Mouse (Mus musculus) lung, embryonic 15.5 days (tissue): ENCODE measurements around the gene Aldh4a1. TPM values are rescaled to one million over a fixed set of nuclear protein-coding genes. Genes with fewer than 3 reads are reported as not detected.

Experiments
- ATAC-seq: fragments of 200-750 bp; cut with Nextera tagmentation; 2 replicates; pipeline ENCODE4 v1.8.0; 2017; ENCODE audit warnings: moderate number of reproducible peaks, borderline replicate concordance; ENCODE audit not compliant: low FRiP score, low TSS enrichment; ENCODE audit errors: extremely low read depth
- H3K27ac ChIP-seq: fragments of 300-500 bp; sonication (generic); 2 replicates; pipeline ENCODE4 v1.5.1; 2015; ENCODE audit warnings: moderate library complexity, mild to moderate bottlenecking, inconsistent platforms
- H3K27me3 ChIP-seq: fragments of 300-500 bp; sonication (generic); 2 replicates; pipeline ENCODE4 v1.6.1; 2015; ENCODE audit warnings: inconsistent platforms
- H3K36me3 ChIP-seq: fragments of 300-500 bp; sonication (generic); 2 replicates; pipeline ENCODE4 v1.6.1; 2015; ENCODE audit warnings: inconsistent platforms
- H3K4me1 ChIP-seq: fragments of 300-500 bp; sonication (generic); 2 replicates; pipeline ENCODE4 v1.6.1; 2015; ENCODE audit warnings: inconsistent platforms
- H3K4me2 ChIP-seq: fragments of 300-500 bp; sonication (generic); 2 replicates; pipeline ENCODE4 v1.6.1; 2015; ENCODE audit warnings: inconsistent platforms, mild to moderate bottlenecking, moderate library complexity
- H3K4me3 ChIP-seq: fragments of 300-500 bp; sonication (generic); 2 replicates; pipeline ENCODE4 v1.5.1; 2015; ENCODE audit warnings: mild to moderate bottlenecking, inconsistent platforms
- H3K9ac ChIP-seq: fragments of 300-500 bp; sonication (generic); 2 replicates; pipeline ENCODE4 v1.6.1; 2015; ENCODE audit warnings: inconsistent platforms
- H3K9me3 ChIP-seq: fragments of 300-500 bp; sonication (generic); 2 replicates; pipeline ENCODE4 v1.6.1; 2016; ENCODE audit warnings: inconsistent platforms
- WGBS: fragments of 180-500 bp; shearing (Covaris S2); methylation state at CpG from one replicate; pipeline ENCODE4 v1.1.7; 2015; 5-methylcytosine and 5-hydroxymethylcytosine counted together
- polyA plus RNA-seq: library from polyadenylated mRNA; unstranded; fragments of >200 nt; fragmentation: Nextera tagmentation; extraction: Ambion mirVana; gene quantifications from 2 replicates; pipeline ENCODE4 v1.2.1, GENCODE M21; 2015

The Aldh4a1 gene
- polyA plus RNA-seq, 1 experiment from 2014 or later: 27.4 TPM

GRCm38 (mm10) chr4:139630171-139630570 lies 7.5 kb downstream of the Aldh4a1 start:
- ATAC-seq: no peak

GRCm38 (mm10) chr4:139631141-139631540 lies 8.5 kb downstream of the Aldh4a1 start:
- no peaks in the 10 kb centered on the region for H3K27me3 ChIP-seq
- H3K4me2 ChIP-seq: no peak overlapping the region
- 29% methylated on average over 5 of the region's 5 CpGs for WGBS
- no peaks in the 10 kb centered on the region for H3K9me3 ChIP-seq
- H3K4me3 ChIP-seq: no peak overlapping the region
- no peaks in the 10 kb centered on the region for H3K36me3 ChIP-seq
- no peak for ATAC-seq
- no peak overlapping the region for H3K9ac ChIP-seq
- 0 out of 2 replicates have a peak overlapping the region, but pooled peaks have one; percentile 19 for H3K27ac ChIP-seq
- peaks cover 21% of the 10 kb centered on the region for H3K4me1 ChIP-seq

More at GRCm38 (mm10) chr4:139630171-139630570, 7.5 kb downstream of the Aldh4a1 start:
- no peak overlapping the region for H3K27ac ChIP-seq
- H3K4me1 ChIP-seq: peaks cover 21% of the 10 kb centered on the region
- H3K4me2 ChIP-seq: no peak overlapping the region
- WGBS: 65% methylated on average over 10 of the region's 10 CpGs
- no peak overlapping the region for H3K9ac ChIP-seq
- no peaks in the 10 kb centered on the region for H3K36me3 ChIP-seq
- no peaks in the 10 kb centered on the region for H3K27me3 ChIP-seq
- no peak overlapping the region for H3K4me3 ChIP-seq
- H3K9me3 ChIP-seq: no peaks in the 10 kb centered on the region

- Histone ChIP-seq H3K27ac (0 out of 2 replicates have a peak overlapping the region, but pooled peaks have one; percentile 19), H3K9me3 (no peaks in the 10 kb centered on the region), H3K4me3 (no peak overlapping the region), H3K9ac (no peak overlapping the region), H3K4me2 (no peak overlapping the region), H3K27me3 (no peaks in the 10 kb centered on the region), H3K36me3 (no peaks in the 10 kb centered on the region), H3K4me1 (peaks cover 21% of the 10 kb centered on the region)
- ATAC-seq: 0 out of 2 replicates have a peak, but pooled peaks have one; percentile 19
- 76% methylated on average over 7 of the region's 7 CpGs for WGBS
Measured at GRCm38 (mm10) chr4:139631569-139632253, 9.0 kb downstream of the Aldh4a1 start.

- Histone ChIP-seq H3K36me3 (no peaks in the 10 kb centered on the region), H3K27ac (no peak overlapping the region), H3K9me3 (no peaks in the 10 kb centered on the region), H3K4me3 (no peak overlapping the region), H3K4me1 (peaks cover 21% of the 10 kb centered on the region), H3K9ac (no peak overlapping the region), H3K4me2 (no peak overlapping the region), H3K27me3 (no peaks in the 10 kb centered on the region)
- no peak for ATAC-seq
- 76% methylated on average over 10 of the region's 10 CpGs for WGBS
Measured at GRCm38 (mm10) chr4:139632254-139632580, 9.6 kb downstream of the Aldh4a1 start.

- Histone ChIP-seq H3K27ac (no peak overlapping the region), H3K4me2 (no peak overlapping the region), H3K9me3 (no peaks in the 10 kb centered on the region), H3K36me3 (no peaks in the 10 kb centered on the region), H3K4me3 (no peak overlapping the region), H3K27me3 (0 out of 2 replicates have a peak, but pooled peaks cover 3% of the 10 kb centered on the region), H3K4me1 (peaks cover 9% of the 10 kb centered on the region), H3K9ac (no peak overlapping the region)
- 30% methylated on average over 7 of the region's 7 CpGs for WGBS
- no peak for ATAC-seq
Measured at GRCm38 (mm10) chr4:139636373-139636772, 13.7 kb downstream of the Aldh4a1 start.

- 86% methylated on average over 9 of the region's 9 CpGs for WGBS
- H3K9ac ChIP-seq: no peak overlapping the region
- no peaks in the 10 kb centered on the region for H3K9me3 ChIP-seq
- no peaks in the 10 kb centered on the region for H3K36me3 ChIP-seq
- H3K4me2 ChIP-seq: no peak overlapping the region
- no peak overlapping the region for H3K4me3 ChIP-seq
- H3K27ac ChIP-seq: no peak overlapping the region
- peaks cover 13% of the 10 kb centered on the region for H3K4me1 ChIP-seq
- no peak for ATAC-seq
- H3K27me3 ChIP-seq: 0 out of 2 replicates have a peak, but pooled peaks cover 8% of the 10 kb centered on the region
Measured at GRCm38 (mm10) chr4:139637847-139638246, 15.2 kb downstream of the Aldh4a1 start.

- no peak overlapping the region for H3K4me3 ChIP-seq
- H3K36me3 ChIP-seq: no peaks in the 10 kb centered on the region
- H3K27me3 ChIP-seq: 0 out of 2 replicates have a peak, but pooled peaks cover 10% of the 10 kb centered on the region
- H3K9me3 ChIP-seq: no peaks in the 10 kb centered on the region
- H3K4me2 ChIP-seq: no peak overlapping the region
- 88% methylated on average over 16 of the region's 16 CpGs for WGBS
- H3K9ac ChIP-seq: no peak overlapping the region
- H3K4me1 ChIP-seq: peaks cover 13% of the 10 kb centered on the region
- H3K27ac ChIP-seq: no peak overlapping the region
- ATAC-seq: no peak
Measured at GRCm38 (mm10) chr4:139638356-139638755, 15.7 kb downstream of the Aldh4a1 start.

GRCm38 (mm10) chr4:139639801-139640200 lies 17.1 kb downstream of the Aldh4a1 start:
- no peak for ATAC-seq
- H3K27ac ChIP-seq: no peak overlapping the region

GRCm38 (mm10) chr4:139640333-139640732 lies 17.7 kb downstream of the Aldh4a1 start:
- WGBS: 73% methylated on average over 12 of the region's 12 CpGs
- Histone ChIP-seq H3K4me3 (no peak overlapping the region), H3K27ac (no peak overlapping the region), H3K27me3 (0 out of 2 replicates have a peak, but pooled peaks cover 10% of the 10 kb centered on the region), H3K4me2 (no peak overlapping the region), H3K4me1 (peaks cover 13% of the 10 kb centered on the region), H3K36me3 (no peaks in the 10 kb centered on the region), H3K9me3 (no peaks in the 10 kb centered on the region), H3K9ac (no peak overlapping the region)
- ATAC-seq: no peak

More at GRCm38 (mm10) chr4:139639801-139640200, 17.1 kb downstream of the Aldh4a1 start:
- WGBS: 67% methylated on average over 12 of the region's 12 CpGs
- Histone ChIP-seq H3K4me1 (peaks cover 13% of the 10 kb centered on the region), H3K9me3 (no peaks in the 10 kb centered on the region), H3K4me2 (no peak overlapping the region), H3K4me3 (no peak overlapping the region), H3K27me3 (0 out of 2 replicates have a peak, but pooled peaks cover 10% of the 10 kb centered on the region), H3K9ac (no peak overlapping the region), H3K36me3 (no peaks in the 10 kb centered on the region)

- 48% methylated on average over 5 of the region's 6 CpGs for WGBS
- H3K4me3 ChIP-seq: no peak overlapping the region
- H3K9me3 ChIP-seq: no peaks in the 10 kb centered on the region
- H3K27ac ChIP-seq: no peak overlapping the region
- 0 out of 2 replicates have a peak, but pooled peaks cover 10% of the 10 kb centered on the region for H3K27me3 ChIP-seq
- no peak overlapping the region for H3K4me2 ChIP-seq
- H3K9ac ChIP-seq: no peak overlapping the region
- no peaks in the 10 kb centered on the region for H3K36me3 ChIP-seq
- peaks cover 13% of the 10 kb centered on the region for H3K4me1 ChIP-seq
- ATAC-seq: no peak
Measured at GRCm38 (mm10) chr4:139640775-139641174, 18.1 kb downstream of the Aldh4a1 start.

GRCm38 (mm10) chr4:139641829-139642425 lies 19.3 kb downstream of the Aldh4a1 start:
- 0 out of 2 replicates have a peak, but pooled peaks cover 4% of the 10 kb centered on the region for H3K36me3 ChIP-seq
- 0 out of 2 replicates have a peak overlapping the region, but pooled peaks have one; percentile 35 for H3K27ac ChIP-seq
- H3K4me3 ChIP-seq: peak overlapping the region; percentile 26; the same call in 1 of the 2 replicates
- 4% methylated on average over 30 of the region's 30 CpGs for WGBS
- H3K4me1 ChIP-seq: peaks cover 13% of the 10 kb centered on the region
- 0 out of 2 replicates have a peak, but pooled peaks cover 10% of the 10 kb centered on the region for H3K27me3 ChIP-seq
- ATAC-seq: no peak
- H3K4me2 ChIP-seq: peak overlapping the region; percentile 62
- H3K9me3 ChIP-seq: no peaks in the 10 kb centered on the region
- H3K9ac ChIP-seq: no peak overlapping the region

- Histone ChIP-seq H3K4me1 (peaks cover 13% of the 10 kb centered on the region), H3K4me2 (no peak overlapping the region), H3K27me3 (0 out of 2 replicates have a peak, but pooled peaks cover 10% of the 10 kb centered on the region), H3K36me3 (0 out of 2 replicates have a peak, but pooled peaks cover 9% of the 10 kb centered on the region), H3K27ac (no peak overlapping the region), H3K4me3 (no peak overlapping the region), H3K9ac (no peak overlapping the region), H3K9me3 (no peaks in the 10 kb centered on the region)
- 0 out of 2 replicates have a peak, but pooled peaks have one; percentile 20 for ATAC-seq
- 14% methylated on average over 9 of the region's 9 CpGs for WGBS
Measured at GRCm38 (mm10) chr4:139643972-139644371, 21.3 kb downstream of the Aldh4a1 start.
